8 mouse cellular contexts compared by ENCODE assay signal in genomic region chr11:110251534-110251933, GRCm38 (mm10). TPM values are rescaled to one million over a fixed set of nuclear protein-coding genes. Genes with fewer than 3 reads are reported as not detected.
DNase-seq lines count a peak whose midpoint lies in the region; ATAC-seq and TF ChIP-seq lines count a peak whose summit lies in the region.
"Had no signal": no experiment of that assay in that cellular context is flagged by ENCODE, and none has a peak within 500 bp of the region (broad histone marks: within the 10 kb centered on the region; RNA-seq: fewer than 3 reads in every experiment).

TSS of gene Abca6 (minus strand) at chr11:110251776.

- no peaks in the 10 kb centered on the region for H3K9me3 ChIP-seq in intestine, postnatal 0 days (ENCODE audit: control insufficient read depth)

- H3K4me1 ChIP-seq in brown adipose tissue, adult 24 weeks (ENCODE audit: control insufficient read depth, insufficient read depth, insufficient read length, low read length): no peaks in the 10 kb centered on the region
- no peaks in the 10 kb centered on the region for H3K4me1 ChIP-seq in intestine, postnatal 0 days (replicated peaks; ENCODE audit: control insufficient read depth, insufficient read depth, low read length)

- no peak for ATAC-seq in intestine, postnatal 0 days

- H3K36me3 ChIP-seq in intestine, postnatal 0 days (ENCODE audit: control insufficient read depth, insufficient read depth): no peaks in the 10 kb centered on the region

- peak within 1 kb of the TSS; percentile 14 for H3K4me3 ChIP-seq in brown adipose tissue, adult 24 weeks (ENCODE audit: insufficient read depth, low read depth, low read length)
- H3K4me3 ChIP-seq in intestine, postnatal 0 days (ENCODE audit: low read depth, low read length): no peak within 1 kb of the TSS; the same call in 1 of the 2 replicates
- H3K4me3 ChIP-seq: myocyte had no signal

- 21% methylated on average over 8 of the region's 8 CpGs for WGBS in intestine, postnatal 0 days

- no peak within 1 kb of the TSS for H3K9ac ChIP-seq in intestine, postnatal 0 days (ENCODE audit: low read depth, low read length)

- peak; percentile 54 for DNase-seq in T-cell, adult 2 months (ENCODE audit: low spot score)
- peak; percentile 72 to 79 for DNase-seq in heart, adult 18-20 months
- DNase-seq in lung, postnatal 36 days: peak; percentile 36
- DNase-seq in telencephalon, adult 2 months (ENCODE audit: low read depth, low spot score): peak; percentile 29
- no peak for DNase-seq in spleen, postnatal 10 days (ENCODE audit: low spot score in 2 of 2)

- H3K27me3 ChIP-seq in intestine, postnatal 0 days (replicated peaks; ENCODE audit: control insufficient read depth, insufficient read depth, low read length): no peaks in the 10 kb centered on the region

- H3K4me2 ChIP-seq in intestine, postnatal 0 days (replicated peaks; ENCODE audit: low read depth): peak within 1 kb of the TSS; percentile 40

- TF ChIP-seq CTCF in intestine, postnatal 0 days (IDR thresholded peaks at IDR 0.05; ENCODE audit: low read depth): no peak

- no peak within 1 kb of the TSS for H3K27ac ChIP-seq in brown adipose tissue, adult 24 weeks (replicated peaks; ENCODE audit: low read depth, low read length)
- H3K27ac ChIP-seq in intestine, postnatal 0 days (ENCODE audit: low read depth, low read length): no peak within 1 kb of the TSS

RNA-seq across cellular contexts. Expression of gene Abca6, which starts in this region (rescaled TPM):
- 1.0 and 4.0 TPM in 2 replicates for polyA plus RNA-seq in brown adipose tissue, adult 24 weeks (2012; ENCODE audit: insufficient read depth, insufficient read length, missing spikeins)
- total RNA-seq in heart, adult 18-20 months (2021): 1 to 10 TPM; 4.1 to 4.2 TPM
- 0.33 and 0.73 TPM in 2 replicates for polyA plus RNA-seq in intestine, postnatal 0 days (2015; fragmentation: Nextera tagmentation; extraction: Ambion mirVana)
- polyA plus RNA-seq: myocyte had no signal

Comparison
In these comparisons a context has a peak if more than half of its experiments do, and no peak if none do; other contexts are left out.
1. DNase-seq: peak in T-cell, adult 2 months (single experiment), heart, adult 18-20 months (2 of 2), lung, postnatal 36 days (single experiment) and telencephalon, adult 2 months (single experiment); none in spleen, postnatal 10 days (0 of 2).